Mouse (Mus musculus) lung, adult 2 months (tissue): ENCODE measurements around the gene Ivl.

Source experiments
- CTCF ChIP-seq: fragments of 200-500 bp; IDR thresholded peaks from 2 replicates; pipeline ENCODE4 v1.5.1; 2011; ENCODE audit warnings: mild to moderate bottlenecking, low read length, control low read depth; ENCODE audit not compliant: insufficient read depth
- POLR2A ChIP-seq: fragments of 200-500 bp; IDR thresholded peaks from 2 replicates; pipeline ENCODE4 v1.6.1; 2011; ENCODE audit warnings: low read depth, mild to moderate bottlenecking, control low read depth, low read length, borderline replicate concordance; ENCODE audit errors: extremely low read depth

DNA sequence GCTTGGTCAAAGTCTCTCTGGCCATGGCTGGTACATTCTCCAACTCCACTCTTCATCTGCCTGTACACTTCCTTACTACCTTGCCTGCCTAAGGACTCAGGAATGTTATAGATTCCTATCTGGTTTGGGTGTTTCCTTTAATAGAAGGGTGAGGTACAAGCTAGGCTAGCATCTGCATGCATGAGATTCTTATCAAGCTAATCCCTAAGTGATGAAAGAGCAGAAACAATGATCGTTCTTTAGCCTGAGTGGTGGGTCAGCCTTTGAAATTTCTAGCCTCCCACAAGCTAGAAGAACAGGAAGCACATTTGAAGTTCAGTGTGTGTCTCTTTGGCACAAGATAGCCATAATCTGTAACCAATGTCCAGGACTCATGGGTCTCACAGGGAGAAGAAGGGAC, 36.3 kb upstream of the Ivl start:
- no peak for TF ChIP-seq POLR2A
- TF ChIP-seq CTCF = no peak
